Mouse (Mus musculus) stomach, postnatal 0 days (tissue): ENCODE data around the gene 6030468B19Rik.

Source experiments
- CTCF ChIP-seq: IDR thresholded peaks from 2 replicates; pipeline ENCODE4 v1.5.1; 2016; ENCODE audit warnings: antibody characterized with exemption, low read depth, mild to moderate bottlenecking, moderate library complexity
- EP300 ChIP-seq: optimal IDR thresholded peaks from 2 replicates; pipeline ENCODE3; 2016; ENCODE audit warnings: antibody characterized with exemption

GRCm38 (mm10) chr11:117832086-117832969, 34.9 kb downstream of the 6030468B19Rik start:
- peak; percentile 85 for TF ChIP-seq CTCF
- TF ChIP-seq EP300, result no peak
